Mouse (Mus musculus): ENCODE measurements around the gene Med12l.

GRCm38 (mm10) chr3:59228730-59229551 lies 223.3 kb downstream of the Med12l start:
- no peak for TF ChIP-seq ZNF384 (IDR thresholded peaks at IDR 0.05; ENCODE audit: low read depth, low read length)
- no peak for TF ChIP-seq ZC3H11A (IDR thresholded peaks at IDR 0.05; ENCODE audit: borderline replicate concordance, low read depth, low read length)
- TF ChIP-seq MAFK (IDR thresholded peaks at IDR 0.05; ENCODE audit: insufficient read depth, low read depth, low read length), result no peak

Data from ES-E14 (cell line).